Mouse (Mus musculus): ENCODE results near the gene Aloxe3. TPM values are rescaled to one million over a fixed set of nuclear protein-coding genes. Genes with fewer than 3 reads are reported as not detected.
A peak's percentile ranks its signal among the peaks of the same experiment; 100 is the strongest.

Gene Aloxe3
- polyA plus RNA-seq, 1 experiment from 2014 or later, result 8.1 TPM

GRCm38 (mm10) chr11:69120221-69121000, 5.3 kb upstream of the Aloxe3 start, which contains the start of gene Hes7:
Gene Hes7, plus strand, starts transcription at chr11:69120404.
- Histone ChIP-seq H3K27me3 (replicated peaks; ENCODE audit: control insufficient read depth, insufficient read depth, low read length) (no peaks in the 10 kb centered on the region), H3K4me1 (ENCODE audit: control insufficient read depth, insufficient read depth, low read depth, low read length) (peaks cover 20% of the 10 kb centered on the region), H3K36me3 (ENCODE audit: control insufficient read depth, insufficient read depth, low read length) (no peaks in the 10 kb centered on the region), H3K9ac (ENCODE audit: low read depth, low read length) (peak within 1 kb of the TSS; percentile 84), H3K4me2 (ENCODE audit: low read length) (peak within 1 kb of the TSS; percentile 97), H3K9me3 (ENCODE audit: control insufficient read depth, low read length) (no peaks in the 10 kb centered on the region), H3K4me3 (ENCODE audit: low read length) (peak within 1 kb of the TSS; percentile 88), H3K27ac (ENCODE audit: low read depth, low read length) (no peak within 1 kb of the TSS)
- 2% methylated on average over 27 of the region's 27 CpGs for WGBS
- ATAC-seq, result no peak

- whole genome bisulfite sequencing, result under 1% methylated on average over 31 of the region's 33 CpGs
- H3K36me3 ChIP-seq (ENCODE audit: control insufficient read depth, insufficient read depth, low read length), result no peaks in the 10 kb centered on the region
- no peaks in the 10 kb centered on the region for H3K27me3 ChIP-seq (replicated peaks; ENCODE audit: control insufficient read depth, insufficient read depth, low read length)
- H3K9me3 ChIP-seq (ENCODE audit: control insufficient read depth, low read length), result no peaks in the 10 kb centered on the region
- peak overlapping the region; percentile 92 for H3K4me2 ChIP-seq (ENCODE audit: low read length)
- H3K4me1 ChIP-seq (ENCODE audit: control insufficient read depth, insufficient read depth, low read depth, low read length), result peaks cover 20% of the 10 kb centered on the region
- H3K9ac ChIP-seq (ENCODE audit: low read depth, low read length), result peak overlapping the region; percentile 84
- no peak overlapping the region for H3K27ac ChIP-seq (ENCODE audit: low read depth, low read length)
- peak overlapping the region; percentile 88 for H3K4me3 ChIP-seq (ENCODE audit: low read length)
- ATAC-seq, result no peak
Measured at GRCm38 (mm10) chr11:69121001-69121740, 4.5 kb upstream of the Aloxe3 start.

- H3K9me3 ChIP-seq (ENCODE audit: control insufficient read depth, low read length), result no peaks in the 10 kb centered on the region
- ATAC-seq, result no peak
- H3K9ac ChIP-seq (ENCODE audit: low read depth, low read length), result peak overlapping the region; percentile 84
- WGBS, result under 1% methylated on average over 30 of the region's 32 CpGs
- peak overlapping the region; percentile 79 for H3K27ac ChIP-seq (ENCODE audit: low read depth, low read length)
- peaks cover 17% of the 10 kb centered on the region for H3K4me1 ChIP-seq (ENCODE audit: control insufficient read depth, insufficient read depth, low read depth, low read length)
- H3K36me3 ChIP-seq (ENCODE audit: control insufficient read depth, insufficient read depth, low read length), result no peaks in the 10 kb centered on the region
- H3K27me3 ChIP-seq (replicated peaks; ENCODE audit: control insufficient read depth, insufficient read depth, low read length), result no peaks in the 10 kb centered on the region
- peak overlapping the region; percentile 88 for H3K4me3 ChIP-seq (ENCODE audit: low read length)
- peak overlapping the region; percentile 92 for H3K4me2 ChIP-seq (ENCODE audit: low read length)
Measured at GRCm38 (mm10) chr11:69121741-69122335, 3.9 kb upstream of the Aloxe3 start.

GRCm38 (mm10) chr11:69122336-69122951, 3.3 kb upstream of the Aloxe3 start, which contains the start of gene 9130213A22Rik:
Gene 9130213A22Rik, minus strand, starts transcription at chr11:69122589.
- H3K27me3 ChIP-seq (replicated peaks; ENCODE audit: control insufficient read depth, insufficient read depth, low read length), result no peaks in the 10 kb centered on the region
- peak within 1 kb of the TSS; percentile 88 for H3K4me3 ChIP-seq (ENCODE audit: low read length)
- H3K9ac ChIP-seq (ENCODE audit: low read depth, low read length), result peak within 1 kb of the TSS; percentile 84
- H3K4me2 ChIP-seq (ENCODE audit: low read length), result peak within 1 kb of the TSS; percentile 92
- H3K4me1 ChIP-seq (ENCODE audit: control insufficient read depth, insufficient read depth, low read depth, low read length), result peaks cover 14% of the 10 kb centered on the region
- peak within 1 kb of the TSS; percentile 79 for H3K27ac ChIP-seq (ENCODE audit: low read depth, low read length)
- H3K36me3 ChIP-seq (ENCODE audit: control insufficient read depth, insufficient read depth, low read length), result no peaks in the 10 kb centered on the region
- peak; percentile 70 for ATAC-seq
- H3K9me3 ChIP-seq (ENCODE audit: control insufficient read depth, low read length), result no peaks in the 10 kb centered on the region
- under 1% methylated on average over 44 of the region's 66 CpGs for WGBS

GRCm38 (mm10) chr11:69123056-69123692, 2.5 kb upstream of the Aloxe3 start:
- under 1% methylated on average over 29 of the region's 29 CpGs for WGBS
- H3K36me3 ChIP-seq (ENCODE audit: control insufficient read depth, insufficient read depth, low read length), result no peaks in the 10 kb centered on the region
- H3K4me1 ChIP-seq (ENCODE audit: control insufficient read depth, insufficient read depth, low read depth, low read length), result peaks cover 14% of the 10 kb centered on the region
- H3K27ac ChIP-seq (ENCODE audit: low read depth, low read length), result peak overlapping the region; percentile 79
- H3K4me3 ChIP-seq (ENCODE audit: low read length), result peak overlapping the region; percentile 88
- peak; percentile 7 for ATAC-seq
- peak overlapping the region; percentile 92 for H3K4me2 ChIP-seq (ENCODE audit: low read length)
- no peaks in the 10 kb centered on the region for H3K9me3 ChIP-seq (ENCODE audit: control insufficient read depth, low read length)
- H3K27me3 ChIP-seq (replicated peaks; ENCODE audit: control insufficient read depth, insufficient read depth, low read length), result no peaks in the 10 kb centered on the region
- H3K9ac ChIP-seq (ENCODE audit: low read depth, low read length), result peak overlapping the region; percentile 84

GRCm38 (mm10) chr11:69123693-69124497, 1.8 kb upstream of the Aloxe3 start:
- under 1% methylated on average over 31 of the region's 31 CpGs for WGBS
- peak; percentile 75 for ATAC-seq
- Histone ChIP-seq H3K36me3 (ENCODE audit: control insufficient read depth, insufficient read depth, low read length) (no peaks in the 10 kb centered on the region), H3K4me3 (ENCODE audit: low read length) (peak overlapping the region; percentile 88), H3K27me3 (replicated peaks; ENCODE audit: control insufficient read depth, insufficient read depth, low read length) (no peaks in the 10 kb centered on the region), H3K27ac (ENCODE audit: low read depth, low read length) (peak overlapping the region; percentile 85), H3K9ac (ENCODE audit: low read depth, low read length) (peak overlapping the region; percentile 64), H3K9me3 (ENCODE audit: control insufficient read depth, low read length) (no peaks in the 10 kb centered on the region), H3K4me2 (ENCODE audit: low read length) (peak overlapping the region; percentile 92), H3K4me1 (ENCODE audit: control insufficient read depth, insufficient read depth, low read depth, low read length) (peaks cover 13% of the 10 kb centered on the region)

GRCm38 (mm10) chr11:69124498-69124847, 1.2 kb upstream of the Aloxe3 start:
- H3K27me3 ChIP-seq (replicated peaks; ENCODE audit: control insufficient read depth, insufficient read depth, low read length), result no peaks in the 10 kb centered on the region
- peak overlapping the region; percentile 88 for H3K4me3 ChIP-seq (ENCODE audit: low read length)
- H3K27ac ChIP-seq (ENCODE audit: low read depth, low read length), result no peak overlapping the region
- 0% methylated on average over 3 of the region's 3 CpGs for whole genome bisulfite sequencing
- H3K36me3 ChIP-seq (ENCODE audit: control insufficient read depth, insufficient read depth, low read length), result no peaks in the 10 kb centered on the region
- H3K4me1 ChIP-seq (ENCODE audit: control insufficient read depth, insufficient read depth, low read depth, low read length), result peaks cover 10% of the 10 kb centered on the region
- ATAC-seq, result peak; percentile 34
- H3K4me2 ChIP-seq (ENCODE audit: low read length), result no peak overlapping the region
- H3K9me3 ChIP-seq (ENCODE audit: control insufficient read depth, low read length), result no peaks in the 10 kb centered on the region
- H3K9ac ChIP-seq (ENCODE audit: low read depth, low read length), result no peak overlapping the region
